Mouse (Mus musculus): ENCODE results near the gene Nt5m. TPM values are rescaled to one million over a fixed set of nuclear protein-coding genes. Genes with fewer than 3 reads are reported as not detected.
"Not testable (repeated sequence)": the region's sequence is repeated elsewhere in the genome, so short reads cannot be mapped to it uniquely, and the experiment has no call there.

The Nt5m gene
- total RNA-seq, 2 experiments from 2014 or later: 17.7 to 17.9 TPM

GRCm38 (mm10) chr11:59821625-59822024, 17.6 kb upstream of the Nt5m start:
- intact Hi-C loops (cut with DNase I; ENCODE audit: low total_unique reads): no loop called here
- no peak for DNase-seq

- intact Hi-C loops (cut with DNase I; ENCODE audit: low total_unique reads); DNase-seq: not testable (repeated sequence)
Measured at GRCm38 (mm10) chr11:59837789-59838188, 1.5 kb upstream of the Nt5m start.

- intact Hi-C loops (cut with DNase I; ENCODE audit: low total_unique reads): no loop called here
- DNase-seq: no peak
Measured at GRCm38 (mm10) chr11:59838426-59838825, 821 bp upstream of the Nt5m start.

- DNase-seq: peak; percentile 96
- intact Hi-C loops (cut with DNase I; ENCODE audit: low total_unique reads): no loop called here
Measured at GRCm38 (mm10) chr11:59839459-59840126, 346 bp downstream of the Nt5m start, which contains the start of gene Cops3. TSS of gene Cops3 (minus strand) at chr11:59839838.

- intact Hi-C loops (cut with DNase I; ENCODE audit: low total_unique reads): no loop called here
- DNase-seq: no peak
Measured at GRCm38 (mm10) chr11:59846311-59846710, 7.1 kb downstream of the Nt5m start.

GRCm38 (mm10) chr11:59847131-59847530, 7.9 kb downstream of the Nt5m start:
- intact Hi-C loops (cut with DNase I; ENCODE audit: low total_unique reads): no loop called here
- DNase-seq: peak; percentile 33

- DNase-seq: peak; percentile 82
- intact Hi-C loops (cut with DNase I; ENCODE audit: low total_unique reads): no loop called here
Measured at GRCm38 (mm10) chr11:59847891-59848884, 8.9 kb downstream of the Nt5m start.

- DNase-seq: no peak
- intact Hi-C loops (cut with DNase I; ENCODE audit: low total_unique reads): no loop called here
Measured at GRCm38 (mm10) chr11:59852865-59853264, 13.6 kb downstream of the Nt5m start.

GRCm38 (mm10) chr11:59860467-59860866, 21.2 kb downstream of the Nt5m start:
- no peak for DNase-seq
- intact Hi-C loops (cut with DNase I; ENCODE audit: low total_unique reads): loop anchor here (10.0 kb wide), 1 partner anchor 1774 kb away; no protein-coding TSS in a partner anchor

GRCm38 (mm10) chr11:59864316-59864715, 25.1 kb downstream of the Nt5m start:
- intact Hi-C loops (cut with DNase I; ENCODE audit: low total_unique reads): loop anchor here (10.0 kb wide), 1 partner anchor 1770 kb away; no protein-coding TSS in a partner anchor
- no peak for DNase-seq

- intact Hi-C loops (cut with DNase I; ENCODE audit: low total_unique reads): no loop called here
- no peak for DNase-seq
Measured at GRCm38 (mm10) chr11:59872124-59872523, 32.9 kb downstream of the Nt5m start.

GRCm38 (mm10) chr11:59880031-59880430, 40.8 kb downstream of the Nt5m start:
- peak; percentile 78 for DNase-seq
- intact Hi-C loops (cut with DNase I; ENCODE audit: low total_unique reads): loop anchor here (2.0 to 5.0 kb wide), 3 partner anchors 83 to 197 kb away; no protein-coding TSS in a partner anchor

GRCm38 (mm10) chr11:59885217-59885986, 46.2 kb downstream of the Nt5m start:
- no peak for DNase-seq
- intact Hi-C loops (cut with DNase I; ENCODE audit: low total_unique reads): no loop called here

- intact Hi-C loops (cut with DNase I; ENCODE audit: low total_unique reads): no loop called here
- no peak for DNase-seq
Measured at GRCm38 (mm10) chr11:59886952-59887351, 47.7 kb downstream of the Nt5m start.

GRCm38 (mm10) chr11:59888151-59888550, 48.9 kb downstream of the Nt5m start:
- intact Hi-C loops (cut with DNase I; ENCODE audit: low total_unique reads): no loop called here
- DNase-seq: no peak

GRCm38 (mm10) chr11:59891854-59892253, 52.6 kb downstream of the Nt5m start:
- intact Hi-C loops (cut with DNase I; ENCODE audit: low total_unique reads): no loop called here
- no peak for DNase-seq

GRCm38 (mm10) chr11:59893153-59893788, 54.0 kb downstream of the Nt5m start:
- intact Hi-C loops (cut with DNase I; ENCODE audit: low total_unique reads): no loop called here
- no peak for DNase-seq

GRCm38 (mm10) chr11:59894916-59895315, 55.7 kb downstream of the Nt5m start:
- no peak for DNase-seq
- intact Hi-C loops (cut with DNase I; ENCODE audit: low total_unique reads): no loop called here

GRCm38 (mm10) chr11:59895316-59895715, 56.1 kb downstream of the Nt5m start:
- no peak for DNase-seq

More at GRCm38 (mm10) chr11:59895316-59895715, 56.1 kb downstream of the Nt5m start:
- intact Hi-C loops (cut with DNase I; ENCODE audit: low total_unique reads): no loop called here

Measured in gastrocnemius, postnatal 14 days (tissue).